Mouse (Mus musculus): Measurements from ENCODE around the gene Hist1h1c. TPM values are rescaled to one million over a fixed set of nuclear protein-coding genes. Genes with fewer than 3 reads are reported as not detected.
"Not testable (repeated sequence)": the region's sequence is repeated elsewhere in the genome, so short reads cannot be mapped to it uniquely, and the experiment has no call there.

The Hist1h1c gene
- polyA plus RNA-seq, 2 experiments: 46.8 to 72.5 TPM

- peak within 1 kb of the TSS; percentile 93 for H3K9ac ChIP-seq (replicated peaks)
- H3K27ac ChIP-seq: peak within 1 kb of the TSS; percentile 99
- ATAC-seq (ENCODE audit: insufficient read depth) (peak; percentile 46), DNase-seq (ENCODE audit: low read depth in 3 of 3, low spot score in 3 of 3) (peak; percentile 87 to 88 (median 88))
- peak; percentile 65; the same call in 1 of the 2 replicates for TF ChIP-seq EP300 (IDR thresholded peaks at IDR 0.05; ENCODE audit: low read depth)
- not testable (repeated sequence) for H3K36me3 ChIP-seq (replicated peaks; ENCODE audit: control insufficient read depth, insufficient read depth, low read depth); H3K27me3 ChIP-seq (ENCODE audit: control insufficient read depth, insufficient read depth, low read length); H3K9me3 ChIP-seq (ENCODE audit: control insufficient read depth, low read length)
- peaks cover 28 to 44% of the 10 kb centered on the region in 2 experiments for H3K4me1 ChIP-seq (replicated peaks; ENCODE audit: control insufficient read depth in 2 of 2, insufficient read depth in 2 of 2, low read length in 1 of 2)
- peak within 1 kb of the TSS; percentile 88 for H3K4me2 ChIP-seq (ENCODE audit: low read depth)
- WGBS (ENCODE audit: insufficient replicate concordance): under 1% methylated on average over 29 of the region's 52 CpGs
- peak within 1 kb of the TSS; percentile 49 to 62 for H3K4me3 ChIP-seq (ENCODE audit: insufficient read depth in 1 of 2, low read depth in 2 of 2, low read length in 2 of 2)
These were observed 23.5 kb downstream of the Hist1h1c start, which contains the start of gene Hist1h3a for GRCm38 (mm10) chr13:23761871-23762821. TSS of gene Hist1h3a (minus strand) at chr13:23762386.

GRCm38 (mm10) chr13:23763242-23763585, 24.6 kb downstream of the Hist1h1c start:
- H3K27me3 ChIP-seq (ENCODE audit: control insufficient read depth, insufficient read depth, low read length): no peaks in the 10 kb centered on the region
- H3K9me3 ChIP-seq (ENCODE audit: control insufficient read depth, low read length): no peaks in the 10 kb centered on the region
- H3K9ac ChIP-seq (replicated peaks): peak overlapping the region; percentile 93
- peak in 1 of 3 experiments; percentile 91 for DNase-seq (ENCODE audit: low read depth in 3 of 3, low spot score in 3 of 3)
- no peaks in the 10 kb centered on the region for H3K36me3 ChIP-seq (replicated peaks; ENCODE audit: control insufficient read depth, insufficient read depth, low read depth)
- peak overlapping the region; percentile 99 for H3K27ac ChIP-seq
- H3K4me1 ChIP-seq (replicated peaks; ENCODE audit: control insufficient read depth in 2 of 2, insufficient read depth in 2 of 2, low read length in 1 of 2): peaks cover 28 to 37% of the 10 kb centered on the region in 2 experiments
- peak overlapping the region; percentile 33 to 62; a peak in 3 of 4 replicates for H3K4me3 ChIP-seq (ENCODE audit: insufficient read depth in 1 of 2, low read depth in 2 of 2, low read length in 2 of 2)
- no peak for ATAC-seq (ENCODE audit: insufficient read depth)
- peak overlapping the region; percentile 88 for H3K4me2 ChIP-seq (ENCODE audit: low read depth)
- TF ChIP-seq CTCF (IDR thresholded peaks at IDR 0.05; ENCODE audit: low read depth) (no peak), EP300 (IDR thresholded peaks at IDR 0.05; ENCODE audit: low read depth) (no peak)
- under 1% methylated on average over 10 of the region's 10 CpGs for WGBS (ENCODE audit: insufficient replicate concordance)

- no peaks in the 10 kb centered on the region for H3K9me3 ChIP-seq (ENCODE audit: control insufficient read depth, low read length)
- ATAC-seq (ENCODE audit: insufficient read depth) (peak; percentile 27), DNase-seq (ENCODE audit: low read depth in 3 of 3, low spot score in 3 of 3) (peak in 2 of 3 experiments; percentile 89 to 91)
- peak within 1 kb of the TSS; percentile 93 for H3K9ac ChIP-seq (replicated peaks)
- TF ChIP-seq EP300 (IDR thresholded peaks at IDR 0.05; ENCODE audit: low read depth): peak; percentile 72
- no peak for TF ChIP-seq CTCF (IDR thresholded peaks at IDR 0.05; ENCODE audit: low read depth)
- H3K4me1 ChIP-seq (replicated peaks; ENCODE audit: control insufficient read depth in 2 of 2, insufficient read depth in 2 of 2, low read length in 1 of 2): peaks cover 27 to 37% of the 10 kb centered on the region in 2 experiments
- no peaks in the 10 kb centered on the region for H3K36me3 ChIP-seq (replicated peaks; ENCODE audit: control insufficient read depth, insufficient read depth, low read depth)
- peak within 1 kb of the TSS; percentile 88 for H3K4me2 ChIP-seq (ENCODE audit: low read depth)
- peak within 1 kb of the TSS; percentile 60 to 62 for H3K4me3 ChIP-seq (ENCODE audit: insufficient read depth in 1 of 2, low read depth in 2 of 2, low read length in 2 of 2)
- WGBS (ENCODE audit: insufficient replicate concordance): 2% methylated on average over 34 of the region's 34 CpGs
- peak within 1 kb of the TSS; percentile 99 for H3K27ac ChIP-seq
- H3K27me3 ChIP-seq (ENCODE audit: control insufficient read depth, insufficient read depth, low read length): no peaks in the 10 kb centered on the region
These were observed 25.1 kb downstream of the Hist1h1c start, which contains the start of gene Hist1h1a for GRCm38 (mm10) chr13:23763586-23764323. TSS of gene Hist1h1a (plus strand) at chr13:23763666.

- H3K36me3 ChIP-seq (replicated peaks; ENCODE audit: control insufficient read depth, insufficient read depth, low read depth): no peaks in the 10 kb centered on the region
- peak; percentile 12 for ATAC-seq (ENCODE audit: insufficient read depth)
- peak overlapping the region; percentile 93 for H3K9ac ChIP-seq (replicated peaks)
- no peaks in the 10 kb centered on the region for H3K9me3 ChIP-seq (ENCODE audit: control insufficient read depth, low read length)
- no peaks in the 10 kb centered on the region for H3K27me3 ChIP-seq (ENCODE audit: control insufficient read depth, insufficient read depth, low read length)
- peak overlapping the region; percentile 88 for H3K4me2 ChIP-seq (ENCODE audit: low read depth)
- TF ChIP-seq CTCF (IDR thresholded peaks at IDR 0.05; ENCODE audit: low read depth): no peak
- TF ChIP-seq EP300 (IDR thresholded peaks at IDR 0.05; ENCODE audit: low read depth): peak; percentile 48
- peaks cover 19 to 36% of the 10 kb centered on the region in 2 experiments for H3K4me1 ChIP-seq (replicated peaks; ENCODE audit: control insufficient read depth in 2 of 2, insufficient read depth in 2 of 2, low read length in 1 of 2)
- peak overlapping the region; percentile 60 to 62 for H3K4me3 ChIP-seq (ENCODE audit: insufficient read depth in 1 of 2, low read depth in 2 of 2, low read length in 2 of 2)
- H3K27ac ChIP-seq: peak overlapping the region; percentile 99
- DNase-seq (ENCODE audit: low read depth in 3 of 3, low spot score in 3 of 3): peak in 2 of 3 experiments; percentile 68 to 82
- 10% methylated on average over 12 of the region's 12 CpGs for WGBS (ENCODE audit: insufficient replicate concordance)
These were observed 25.9 kb downstream of the Hist1h1c start for GRCm38 (mm10) chr13:23764324-23765171.
